Mouse (Mus musculus): Measurements from ENCODE around the gene Parm1.

DNA sequence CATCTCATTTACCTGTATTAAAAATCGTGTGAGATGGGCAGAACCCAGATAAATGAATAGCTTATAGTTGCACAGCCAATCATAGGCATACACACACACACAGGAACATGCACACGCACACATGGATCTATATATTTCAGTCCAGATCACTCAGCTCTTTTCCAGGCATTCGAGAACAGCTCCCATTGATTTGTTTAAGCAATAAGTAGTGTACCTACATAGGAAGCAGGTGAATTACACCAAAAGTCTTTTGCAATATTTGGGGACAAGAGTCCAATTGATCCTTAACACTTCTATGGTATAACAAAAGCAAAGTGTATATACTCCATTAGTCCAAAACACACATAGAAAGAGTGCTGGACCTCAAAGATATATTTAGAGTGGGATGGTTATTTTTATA lies 94.2 kb downstream of the Parm1 start:
- no peak for TF ChIP-seq CTCF (IDR thresholded peaks at IDR 0.05; ENCODE audit: control insufficient read depth, insufficient read depth, insufficient read length)
- TF ChIP-seq MAX (IDR thresholded peaks at IDR 0.05), result no peak
- TF ChIP-seq CEBPB (IDR thresholded peaks at IDR 0.05; ENCODE audit: low read depth), result no peak
- no peak for TF ChIP-seq MYOD1 (IDR thresholded peaks at IDR 0.05; ENCODE audit: control insufficient read depth, insufficient read length, low read depth)
- no peak for TF ChIP-seq USF1 (IDR thresholded peaks at IDR 0.05; ENCODE audit: low read depth)
- TF ChIP-seq MYOG (IDR thresholded peaks at IDR 0.05; ENCODE audit: control insufficient read depth, extremely low read depth, insufficient read length), result no peak
- TF ChIP-seq FOSL1 (IDR thresholded peaks at IDR 0.05; ENCODE audit: insufficient read depth, low read length, poor library complexity, severe bottlenecking), result no peak

Measured in C2C12 (cell line).